14 mouse cellular contexts compared by ENCODE assay signal in genomic region chr11:96618789-96619445, GRCm38 (mm10).
A peak's percentile ranks its signal among the peaks of the same experiment; 100 is the strongest.
DNase-seq lines count a peak whose midpoint lies in the region; ATAC-seq and TF ChIP-seq lines count a peak whose summit lies in the region.
"Had no signal": no experiment of that assay in that cellular context is flagged by ENCODE, and none has a peak within 500 bp of the region (broad histone marks: within the 10 kb centered on the region; RNA-seq: fewer than 3 reads in every experiment).

No protein-coding gene starts in this region.

- WGBS in hindbrain, embryonic 11.5 days: 73% methylated on average over 16 of the region's 16 CpGs
- WGBS in hindbrain, embryonic 10.5 days: 73% methylated on average over 16 of the region's 16 CpGs
- WGBS in intestine, postnatal 0 days: 73% methylated on average over 16 of the region's 16 CpGs

- H3K27me3 ChIP-seq in hindbrain, embryonic 11.5 days (ENCODE audit: control insufficient read depth, insufficient read depth, low read length): no peaks in the 10 kb centered on the region
- peaks cover 17% of the 10 kb centered on the region for H3K27me3 ChIP-seq in hindbrain, embryonic 10.5 days (ENCODE audit: insufficient read depth, poor library complexity, severe bottlenecking)
- peaks cover 25% of the 10 kb centered on the region for H3K27me3 ChIP-seq in intestine, postnatal 0 days (replicated peaks; ENCODE audit: control insufficient read depth, insufficient read depth, low read length)

- DNase-seq in hindbrain, embryonic 11.5 days (ENCODE audit: low spot score): no peak
- no peak for DNase-seq in hindbrain, embryonic 10.5 days (ENCODE audit: low spot score)
- peak; percentile 44 to 47 for DNase-seq in kidney, postnatal 25 days
- no peak for DNase-seq in cerebellum, postnatal 36 days
- no peak for DNase-seq in spleen, postnatal 36 days (ENCODE audit: low spot score in 2 of 2)
- DNase-seq: adrenal gland, postnatal 25 days; cerebellum, adult 11 months; lung, postnatal 4 days had no signal

- no peaks in the 10 kb centered on the region for H3K36me3 ChIP-seq in hindbrain, embryonic 11.5 days (ENCODE audit: control insufficient read depth, insufficient read depth, low read length)
- H3K36me3 ChIP-seq in hindbrain, embryonic 10.5 days: no peaks in the 10 kb centered on the region
- H3K36me3 ChIP-seq in intestine, postnatal 0 days (ENCODE audit: control insufficient read depth, insufficient read depth): no peaks in the 10 kb centered on the region
- H3K36me3 ChIP-seq: liver, embryonic 12.5 days had no signal

- no peak overlapping the region for H3K4me3 ChIP-seq in hindbrain, embryonic 11.5 days (ENCODE audit: low read depth, low read length)
- no peak overlapping the region for H3K4me3 ChIP-seq in hindbrain, embryonic 10.5 days
- peak overlapping the region; percentile 38 for H3K4me3 ChIP-seq in brown adipose tissue, adult 24 weeks (ENCODE audit: insufficient read depth, low read depth, low read length)
- H3K4me3 ChIP-seq in intestine, postnatal 0 days (ENCODE audit: low read depth, low read length): no peak overlapping the region
- H3K4me3 ChIP-seq: erythroblast, embryonic 14.5 days; left cerebral cortex, adult 2 months; liver, embryonic 12.5 days had no signal

- H3K27ac ChIP-seq in hindbrain, embryonic 11.5 days (ENCODE audit: low read depth, low read length): peak overlapping the region; percentile 39; the same call in 1 of the 2 replicates
- H3K27ac ChIP-seq in hindbrain, embryonic 10.5 days: no peak overlapping the region
- peak overlapping the region; percentile 72 for H3K27ac ChIP-seq in brown adipose tissue, adult 24 weeks (replicated peaks; ENCODE audit: low read depth, low read length)
- H3K27ac ChIP-seq in intestine, postnatal 0 days (ENCODE audit: low read depth, low read length): 0 out of 2 replicates have a peak overlapping the region, but pooled peaks have one; percentile 35
- H3K27ac ChIP-seq: left cerebral cortex, adult 2 months; liver, embryonic 12.5 days had no signal

- TF ChIP-seq CTCF in intestine, postnatal 0 days (IDR thresholded peaks at IDR 0.05; ENCODE audit: low read depth): no peak

- H3K9me3 ChIP-seq in hindbrain, embryonic 11.5 days (ENCODE audit: control insufficient read depth, low read length): no peaks in the 10 kb centered on the region
- no peaks in the 10 kb centered on the region for H3K9me3 ChIP-seq in hindbrain, embryonic 10.5 days
- H3K9me3 ChIP-seq in intestine, postnatal 0 days (ENCODE audit: control insufficient read depth): no peaks in the 10 kb centered on the region
- H3K9me3 ChIP-seq: liver, embryonic 12.5 days had no signal

- no peak for ATAC-seq in hindbrain, embryonic 11.5 days (ENCODE audit: low FRiP score)
- ATAC-seq in intestine, postnatal 0 days: no peak
- ATAC-seq: liver, embryonic 12.5 days; midbrain, embryonic 16.5 days had no signal

- H3K9ac ChIP-seq in hindbrain, embryonic 11.5 days (ENCODE audit: low read depth, low read length): no peak overlapping the region
- H3K9ac ChIP-seq in intestine, postnatal 0 days (ENCODE audit: low read depth, low read length): no peak overlapping the region
- H3K9ac ChIP-seq: liver, embryonic 12.5 days had no signal

- H3K4me2 ChIP-seq in hindbrain, embryonic 11.5 days (replicated peaks; ENCODE audit: low read depth, low read length): no peak overlapping the region
- H3K4me2 ChIP-seq in intestine, postnatal 0 days (replicated peaks; ENCODE audit: low read depth): no peak overlapping the region
- H3K4me2 ChIP-seq: liver, embryonic 12.5 days had no signal

- peaks cover 2% of the 10 kb centered on the region; the same call in 1 of the 2 replicates for H3K4me1 ChIP-seq in hindbrain, embryonic 11.5 days (replicated peaks; ENCODE audit: control insufficient read depth, insufficient read depth, low read length)
- peaks cover 26% of the 10 kb centered on the region for H3K4me1 ChIP-seq in hindbrain, embryonic 10.5 days (replicated peaks)
- no peaks in the 10 kb centered on the region; the same call in 1 of the 2 replicates for H3K4me1 ChIP-seq in brown adipose tissue, adult 24 weeks (ENCODE audit: control insufficient read depth, insufficient read depth, insufficient read length, low read length)
- no peaks in the 10 kb centered on the region for H3K4me1 ChIP-seq in intestine, postnatal 0 days (replicated peaks; ENCODE audit: control insufficient read depth, insufficient read depth, low read length)
- H3K4me1 ChIP-seq: liver, embryonic 12.5 days had no signal

Comparison
In these comparisons a context has a peak if more than half of its experiments do, and no peak if none do; other contexts are left out.
1. DNase-seq: peak in kidney, postnatal 25 days (2 of 2); none in hindbrain, embryonic 11.5 days (single experiment), hindbrain, embryonic 10.5 days (single experiment), cerebellum, postnatal 36 days (0 of 2) and spleen, postnatal 36 days (0 of 2).